Comparison of ENCODE assay signal across 14 mouse cellular contexts in genomic region chr1:135263316-135263715, GRCm38 (mm10). TPM values are rescaled to one million over a fixed set of nuclear protein-coding genes. Genes with fewer than 3 reads are reported as not detected.
"Had no signal": no experiment of that assay in that cellular context is flagged by ENCODE, and none has a peak within 500 bp of the region (broad histone marks: within the 10 kb centered on the region; RNA-seq: fewer than 3 reads in every experiment).

No protein-coding gene starts in this region.

- DNase-seq: lung, adult 18-20 months; lung, embryonic 14.5 days; lung, postnatal 10 days; lung, postnatal 4 days; midbrain, embryonic 14.5 days; right cerebral cortex, adult 18-20 months; right cerebral cortex, postnatal 25 days; right cerebral cortex, postnatal 4 days; spleen, adult 18-20 months; thymus, adult 18-20 months; thymus, postnatal 14 days; thymus, postnatal 36 days had no signal

RNA-seq across cellular contexts. Expression of gene Elf3, which starts 4.9 kb away (rescaled TPM):
- total RNA-seq: megakaryocyte, adult 5-6 weeks; megakaryocyte-erythroid progenitor cell, adult 5-6 weeks had no signal
